Mouse (Mus musculus): ENCODE data around the gene Hist1h2ab. TPM values are rescaled to one million over a fixed set of nuclear protein-coding genes. Genes with fewer than 3 reads are reported as not detected.
"Not testable (repeated sequence)": the region's sequence is repeated elsewhere in the genome, so short reads cannot be mapped to it uniquely, and the experiment has no call there.

Gene Hist1h2ab
- total and polyA plus RNA-seq, 2 experiments from 2014 or later: 4.4 to 340 TPM

GRCm38 (mm10) chr13:23743215-23743614, 7.7 kb upstream of the Hist1h2ab start:
- Histone ChIP-seq H3K4me3 (ENCODE audit: low read depth, low read length) (no peak overlapping the region), H3K36me3 (ENCODE audit: insufficient read depth) (no peaks in the 10 kb centered on the region), H3K9ac (no peak overlapping the region), H3K27ac (ENCODE audit: low read depth, low read length) (no peak overlapping the region), H3K4me1 (ENCODE audit: insufficient read depth) (peaks cover 6% of the 10 kb centered on the region), H3K9me3 (ENCODE audit: low read length) (no peaks in the 10 kb centered on the region), H3K27me3 (ENCODE audit: insufficient read depth, low read length) (no peaks in the 10 kb centered on the region), H3K4me2 (ENCODE audit: low read depth) (no peak overlapping the region)
- DNase-seq (no peak), ATAC-seq (no peak)
- WGBS: 78% methylated on average over 5 of the region's 5 CpGs
- no peak for TF ChIP-seq CTCF (IDR thresholded peaks at IDR 0.05; ENCODE audit: low read depth)

- H3K9me3 ChIP-seq (ENCODE audit: low read length): no peaks in the 10 kb centered on the region
- no peak for TF ChIP-seq CTCF (IDR thresholded peaks at IDR 0.05; ENCODE audit: low read depth)
- WGBS: 31% methylated on average over 4 of the region's 4 CpGs
- H3K4me1 ChIP-seq (ENCODE audit: insufficient read depth): peaks cover 6% of the 10 kb centered on the region
- ATAC-seq (no peak), DNase-seq (no peak)
- H3K36me3 ChIP-seq (ENCODE audit: insufficient read depth): no peaks in the 10 kb centered on the region
- no peak overlapping the region for H3K27ac ChIP-seq (ENCODE audit: low read depth, low read length)
- H3K27me3 ChIP-seq (ENCODE audit: insufficient read depth, low read length): no peaks in the 10 kb centered on the region
- no peak overlapping the region for H3K4me3 ChIP-seq (ENCODE audit: low read depth, low read length)
- no peak overlapping the region for H3K4me2 ChIP-seq (ENCODE audit: low read depth)
- H3K9ac ChIP-seq: no peak overlapping the region
These were observed 7.0 kb upstream of the Hist1h2ab start for GRCm38 (mm10) chr13:23743963-23744362.

GRCm38 (mm10) chr13:23744421-23745380, 6.2 kb upstream of the Hist1h2ab start:
- no peak for ATAC-seq
- Histone ChIP-seq H3K4me1 (ENCODE audit: insufficient read depth) (peaks cover 6% of the 10 kb centered on the region), H3K27ac (ENCODE audit: low read depth, low read length) (no peak overlapping the region), H3K4me3 (ENCODE audit: low read depth, low read length) (peak overlapping the region; percentile 41; the same call in 1 of the 2 replicates), H3K27me3 (ENCODE audit: insufficient read depth, low read length) (no peaks in the 10 kb centered on the region), H3K9ac (0 out of 2 replicates have a peak overlapping the region, but pooled peaks have one; percentile 22), H3K9me3 (ENCODE audit: low read length) (no peaks in the 10 kb centered on the region), H3K4me2 (ENCODE audit: low read depth) (peak overlapping the region; percentile 78), H3K36me3 (ENCODE audit: insufficient read depth) (no peaks in the 10 kb centered on the region)
- no peak for TF ChIP-seq CTCF (IDR thresholded peaks at IDR 0.05; ENCODE audit: low read depth)
- DNase-seq: no peak
- 1% methylated on average over 13 of the region's 36 CpGs for WGBS

GRCm38 (mm10) chr13:23745381-23746161, 5.4 kb upstream of the Hist1h2ab start, which contains the start of gene Hist1h3c:
Gene Hist1h3c (minus strand): TSS chr13:23745602.
- WGBS: 1% methylated on average over 22 of the region's 28 CpGs
- Histone ChIP-seq H3K4me2 (ENCODE audit: low read depth) (peak within 1 kb of the TSS; percentile 78), H3K4me3 (ENCODE audit: low read depth, low read length) (peak within 1 kb of the TSS; percentile 41), H3K9ac (peak within 1 kb of the TSS; percentile 50), H3K9me3 (ENCODE audit: low read length) (no peaks in the 10 kb centered on the region), H3K27me3 (ENCODE audit: insufficient read depth, low read length) (no peaks in the 10 kb centered on the region), H3K36me3 (ENCODE audit: insufficient read depth) (no peaks in the 10 kb centered on the region), H3K27ac (ENCODE audit: low read depth, low read length) (peak within 1 kb of the TSS; percentile 94), H3K4me1 (ENCODE audit: insufficient read depth) (peaks cover under 1% of the 10 kb centered on the region; the same call in 1 of the 2 replicates)
- no peak for TF ChIP-seq CTCF (IDR thresholded peaks at IDR 0.05; ENCODE audit: low read depth)
- ATAC-seq (peak; percentile 73), DNase-seq (peak; percentile 95)

- under 1% methylated on average over 36 of the region's 58 CpGs for WGBS
- Histone ChIP-seq H3K4me2 (ENCODE audit: low read depth) (peak within 1 kb of the TSS; percentile 78), H3K27ac (ENCODE audit: low read depth, low read length) (peak within 1 kb of the TSS; percentile 94), H3K9ac (peak within 1 kb of the TSS; percentile 50), H3K4me3 (ENCODE audit: low read depth, low read length) (peak within 1 kb of the TSS; percentile 41)
- H3K27me3 ChIP-seq (ENCODE audit: insufficient read depth, low read length); H3K36me3 ChIP-seq (ENCODE audit: insufficient read depth); H3K4me1 ChIP-seq (ENCODE audit: insufficient read depth); H3K9me3 ChIP-seq (ENCODE audit: low read length): not testable (repeated sequence)
- peak; percentile 21; the same call in 1 of the 2 replicates for TF ChIP-seq CTCF (IDR thresholded peaks at IDR 0.05; ENCODE audit: low read depth)
- ATAC-seq (peak; percentile 93), DNase-seq (peak; percentile 87)
These were observed 4.5 kb upstream of the Hist1h2ab start, which contains the start of gene Hist1h2bb for GRCm38 (mm10) chr13:23746201-23747080. Gene Hist1h2bb (plus strand): TSS chr13:23746734.
